Mouse (Mus musculus) heart, adult 2 months (tissue): ENCODE measurements around the gene Tubb4a. TPM values are rescaled to one million over a fixed set of nuclear protein-coding genes. Genes with fewer than 3 reads are reported as not detected.

Source experiments
- DNase-seq, 2 experiments: peaks; one replicate each; pipeline ENCODE4 v3.0.0; 2021
- H3K27ac ChIP-seq: fragments of 200-600 bp; 2 replicates; pipeline ENCODE4 v1.8.1; 2022
- H3K27me3 ChIP-seq: fragments of 200-500 bp; 2 replicates; pipeline ENCODE4 v1.6.1; 2012; ENCODE audit warnings: mild to moderate bottlenecking, low read length, inconsistent platforms, mixed read lengths; ENCODE audit not compliant: control insufficient read depth, insufficient read depth
- H3K36me3 ChIP-seq: fragments of 200-500 bp; 2 replicates; pipeline ENCODE4 v1.6.1; 2012; ENCODE audit warnings: low read length, inconsistent platforms; ENCODE audit not compliant: control insufficient read depth, insufficient read depth
- H3K4me1 ChIP-seq: fragments of 200-500 bp; 2 replicates; pipeline ENCODE4 v1.6.1; 2011; ENCODE audit warnings: low read length; ENCODE audit not compliant: control insufficient read depth, insufficient read depth
- H3K4me3 ChIP-seq: fragments of 200-600 bp; 2 replicates; pipeline ENCODE4 v1.8.1; 2022
- H3K79me2 ChIP-seq: fragments of 200-500 bp; replicated peaks from 2 replicates; pipeline ENCODE4 v1.6.1; 2012; ENCODE audit warnings: mild to moderate bottlenecking, inconsistent platforms, low read length, moderate library complexity, mixed read lengths; ENCODE audit not compliant: control insufficient read depth, insufficient read depth
- H3K9ac ChIP-seq: fragments of 200-500 bp; 2 replicates; pipeline ENCODE4 v1.6.1; 2012; ENCODE audit warnings: low read depth, mild to moderate bottlenecking, control low read depth, inconsistent platforms, low read length, mixed read lengths
- CTCF ChIP-seq: fragments of 200-600 bp; IDR thresholded peaks from 2 replicates; pipeline ENCODE4 v1.8.1; 2022; ENCODE audit warnings: antibody characterized with exemption, mild to moderate bottlenecking, moderate library complexity
- EP300 ChIP-seq: fragments of 200-500 bp; IDR thresholded peaks from 2 replicates; pipeline ENCODE4 v1.6.1; 2011; ENCODE audit warnings: low read depth, low read length, control low read depth; ENCODE audit not compliant: insufficient read depth
- POLR2A ChIP-seq: fragments of 200-500 bp; IDR thresholded peaks from 2 replicates; pipeline ENCODE4 v1.6.1; 2011; ENCODE audit warnings: mild to moderate bottlenecking, low read depth, low read length, control low read depth; ENCODE audit not compliant: insufficient read depth
- WGBS: fragments of 180-500 bp; shearing (Covaris S2); methylation state at CpG from one replicate; pipeline ENCODE4 v1.1.7; 2018; 5-methylcytosine and 5-hydroxymethylcytosine counted together
- intact Hi-C: fragments of 180-260 bp; cut with DNase I; formaldehyde crosslinking; loops from one replicate; pipeline ENCODE4 v1.15.1; 2025
- polyA plus RNA-seq: library from polyadenylated mRNA; depleted of rRNA; stranded (reverse); fragments of >200 nt; gene quantifications from 2 replicates; pipeline ENCODE4 v1.2.3, GENCODE M21; 2012
- total RNA-seq, 2 experiments: library from RNA; stranded (reverse); gene quantifications; 2 replicates each; pipeline ENCODE4 v1.2.3; 2021

Tubb4a gene
- total and polyA plus RNA-seq, 3 experiments, result 1.5 to 4.0 (median 2.7) TPM

GRCm38 (mm10) chr17:57124792-57125191 lies 37.2 kb upstream of the Tubb4a start:
- WGBS, result 76% methylated on average over 4 of the region's 4 CpGs
- H3K4me3 ChIP-seq, result no peak overlapping the region
- H3K27ac ChIP-seq, result no peak overlapping the region
- intact Hi-C loops, result no loop called here
- no peak for DNase-seq
- H3K27me3 ChIP-seq, result no peaks in the 10 kb centered on the region
- no peak for TF ChIP-seq POLR2A
- no peak for TF ChIP-seq CTCF
- no peak for TF ChIP-seq EP300
- no peaks in the 10 kb centered on the region for H3K79me2 ChIP-seq
- no peaks in the 10 kb centered on the region for H3K4me1 ChIP-seq
- H3K9ac ChIP-seq, result no peak overlapping the region
- no peaks in the 10 kb centered on the region for H3K36me3 ChIP-seq

GRCm38 (mm10) chr17:57123192-57124118 lies 35.9 kb upstream of the Tubb4a start:
- TF ChIP-seq CTCF (no peak), EP300 (no peak), POLR2A (no peak)
- no peaks in the 10 kb centered on the region for H3K79me2 ChIP-seq
- no peak overlapping the region for H3K4me3 ChIP-seq
- no peak overlapping the region for H3K9ac ChIP-seq
- WGBS, result 84% methylated on average over 11 of the region's 11 CpGs
- no peaks in the 10 kb centered on the region for H3K36me3 ChIP-seq
- no peaks in the 10 kb centered on the region for H3K27me3 ChIP-seq
- intact Hi-C loops, result no loop called here
- DNase-seq, result no peak
- H3K4me1 ChIP-seq, result no peaks in the 10 kb centered on the region
- no peak overlapping the region for H3K27ac ChIP-seq

GRCm38 (mm10) chr17:57121856-57122255 lies 34.3 kb upstream of the Tubb4a start:
- H3K79me2 ChIP-seq, result no peaks in the 10 kb centered on the region
- intact Hi-C loops, result no loop called here
- no peak for DNase-seq
- H3K27ac ChIP-seq, result no peak overlapping the region
- TF ChIP-seq POLR2A (no peak), EP300 (no peak), CTCF (no peak)
- H3K4me1 ChIP-seq, result no peaks in the 10 kb centered on the region
- 87% methylated on average over 2 of the region's 2 CpGs for WGBS
- no peak overlapping the region for H3K4me3 ChIP-seq
- no peaks in the 10 kb centered on the region for H3K27me3 ChIP-seq
- H3K9ac ChIP-seq, result no peak overlapping the region
- no peaks in the 10 kb centered on the region for H3K36me3 ChIP-seq

GRCm38 (mm10) chr17:57118524-57119349 lies 31.2 kb upstream of the Tubb4a start:
- DNase-seq, result peak; percentile 35 to 58
- 4% methylated on average over 11 of the region's 11 CpGs for WGBS

DNA sequence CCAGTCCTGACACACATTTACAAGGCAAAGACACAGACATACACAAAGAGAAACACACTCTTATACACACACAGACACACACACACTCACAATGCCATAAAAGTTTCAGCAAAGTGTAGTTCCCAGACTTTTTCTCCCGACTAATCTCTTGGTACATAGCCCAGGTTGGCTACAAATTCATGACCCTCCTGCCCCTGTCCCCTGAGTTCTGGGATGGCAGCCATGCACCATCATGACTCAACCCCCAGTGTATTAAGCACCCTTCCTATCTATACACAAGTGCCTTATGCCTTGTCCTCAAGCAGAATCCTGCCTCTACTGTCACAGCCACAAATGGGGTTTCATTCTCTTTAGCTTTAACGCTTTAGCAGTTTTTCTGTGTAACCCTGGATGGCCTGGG lies 29.2 kb upstream of the Tubb4a start:
- Histone ChIP-seq H3K79me2 (no peaks in the 10 kb centered on the region), H3K4me1 (no peaks in the 10 kb centered on the region), H3K27ac (no peak overlapping the region), H3K27me3 (no peaks in the 10 kb centered on the region; the same call in 1 of the 2 replicates), H3K4me3 (no peak overlapping the region), H3K9ac (no peak overlapping the region), H3K36me3 (no peaks in the 10 kb centered on the region)
- intact Hi-C loops, result no loop called here
- no peak for TF ChIP-seq CTCF
- no peak for TF ChIP-seq EP300
- TF ChIP-seq POLR2A, result no peak
- DNase-seq, result no peak
- WGBS, result 52% methylated on average over 2 of the region's 2 CpGs

More at GRCm38 (mm10) chr17:57118524-57119349, 31.2 kb upstream of the Tubb4a start:
- intact Hi-C loops, result no loop called here
- Histone ChIP-seq H3K79me2 (no peaks in the 10 kb centered on the region), H3K9ac (no peak overlapping the region), H3K27ac (no peak overlapping the region), H3K4me1 (no peaks in the 10 kb centered on the region), H3K36me3 (no peaks in the 10 kb centered on the region), H3K27me3 (no peaks in the 10 kb centered on the region; the same call in 1 of the 2 replicates), H3K4me3 (no peak overlapping the region)
- no peak for TF ChIP-seq EP300
- TF ChIP-seq CTCF, result no peak
- TF ChIP-seq POLR2A, result no peak
